ENCODE assay signal across 11 mouse cellular contexts in genomic region chr15:69246190-69246966, GRCm38 (mm10).
A peak's percentile ranks its signal among the peaks of the same experiment; 100 is the strongest.
DNase-seq lines count a peak whose midpoint lies in the region; ATAC-seq lines count a peak whose summit lies in the region.
"Had no signal": no experiment of that assay in that cellular context is flagged by ENCODE, and none has a peak within 500 bp of the region (broad histone marks: within the 10 kb centered on the region; RNA-seq: fewer than 3 reads in every experiment).

No protein-coding gene starts in this region.

- no peak overlapping the region for H3K4me3 ChIP-seq in midbrain, embryonic 16.5 days (ENCODE audit: low read depth, low read length)
- H3K4me3 ChIP-seq in midbrain, embryonic 13.5 days (replicated peaks): no peak overlapping the region
- no peak overlapping the region for H3K4me3 ChIP-seq in liver, embryonic 11.5 days (ENCODE audit: low read depth, low read length)
- H3K4me3 ChIP-seq: erythroblast, embryonic 14.5 days; heart, embryonic 12.5 days; midbrain, embryonic 12.5 days had no signal

- peak; percentile 92 for ATAC-seq in midbrain, embryonic 16.5 days
- ATAC-seq in midbrain, embryonic 13.5 days: no peak; the same call in 1 of the 2 replicates
- ATAC-seq in liver, embryonic 11.5 days (replicated peaks; ENCODE audit: low FRiP score): no peak

- H3K4me2 ChIP-seq in midbrain, embryonic 16.5 days (ENCODE audit: low read length): no peak overlapping the region
- H3K4me2 ChIP-seq in midbrain, embryonic 13.5 days (replicated peaks): no peak overlapping the region
- no peak overlapping the region for H3K4me2 ChIP-seq in liver, embryonic 11.5 days
- H3K4me2 ChIP-seq: heart, embryonic 12.5 days; midbrain, embryonic 12.5 days had no signal

- no peaks in the 10 kb centered on the region for H3K27me3 ChIP-seq in midbrain, embryonic 16.5 days (ENCODE audit: control insufficient read depth, insufficient read depth, low read depth, low read length)
- H3K27me3 ChIP-seq in midbrain, embryonic 13.5 days: no peaks in the 10 kb centered on the region
- no peaks in the 10 kb centered on the region for H3K27me3 ChIP-seq in liver, embryonic 11.5 days (replicated peaks; ENCODE audit: control insufficient read depth, insufficient read depth, low read length)
- H3K27me3 ChIP-seq: heart, embryonic 12.5 days; midbrain, embryonic 12.5 days had no signal

- no peak overlapping the region for H3K9ac ChIP-seq in midbrain, embryonic 16.5 days (ENCODE audit: low read depth, low read length)
- H3K9ac ChIP-seq in midbrain, embryonic 13.5 days (replicated peaks): no peak overlapping the region
- no peak overlapping the region for H3K9ac ChIP-seq in liver, embryonic 11.5 days (ENCODE audit: low read depth, low read length)
- H3K9ac ChIP-seq: heart, embryonic 12.5 days; midbrain, embryonic 12.5 days had no signal

- H3K27ac ChIP-seq in midbrain, embryonic 16.5 days (ENCODE audit: low read length): peak overlapping the region; percentile 63
- no peak overlapping the region for H3K27ac ChIP-seq in midbrain, embryonic 13.5 days
- no peak overlapping the region for H3K27ac ChIP-seq in liver, embryonic 11.5 days (ENCODE audit: low read depth, low read length)
- H3K27ac ChIP-seq: midbrain, embryonic 12.5 days had no signal

- 30% methylated on average over 3 of the region's 3 CpGs for WGBS in midbrain, embryonic 16.5 days
- WGBS in midbrain, embryonic 13.5 days: 46% methylated on average over 3 of the region's 3 CpGs
- whole genome bisulfite sequencing in liver, embryonic 11.5 days: 68% methylated on average over 3 of the region's 3 CpGs

- peaks cover 15% of the 10 kb centered on the region for H3K4me1 ChIP-seq in midbrain, embryonic 16.5 days (ENCODE audit: control insufficient read depth, insufficient read depth, low read length)
- H3K4me1 ChIP-seq in midbrain, embryonic 13.5 days (replicated peaks): no peaks in the 10 kb centered on the region
- no peaks in the 10 kb centered on the region for H3K4me1 ChIP-seq in liver, embryonic 11.5 days (replicated peaks; ENCODE audit: control insufficient read depth, insufficient read depth, low read length)
- H3K4me1 ChIP-seq: heart, embryonic 12.5 days; midbrain, embryonic 12.5 days had no signal

- no peaks in the 10 kb centered on the region for H3K36me3 ChIP-seq in midbrain, embryonic 16.5 days (ENCODE audit: control insufficient read depth, insufficient read depth, low read length)
- no peaks in the 10 kb centered on the region for H3K36me3 ChIP-seq in midbrain, embryonic 13.5 days
- no peaks in the 10 kb centered on the region for H3K36me3 ChIP-seq in liver, embryonic 11.5 days (ENCODE audit: control insufficient read depth, insufficient read depth, low read length)
- H3K36me3 ChIP-seq: heart, embryonic 12.5 days; midbrain, embryonic 12.5 days had no signal

- DNase-seq in cerebellum, postnatal 10 days: peak; percentile 88 to 94
- DNase-seq in cerebellum, adult 11-12 months: no peak
- peak; percentile 23 to 34 for DNase-seq in layer of hippocampus, postnatal 36 days
- peak; percentile 28 for DNase-seq in right cerebral cortex, postnatal 25 days
- no peak for DNase-seq in gastrocnemius, postnatal 4 days (ENCODE audit: low spot score in 2 of 2)
- DNase-seq in liver, embryonic 11.5 days (ENCODE audit: low spot score): no peak

- H3K9me3 ChIP-seq in midbrain, embryonic 16.5 days (replicated peaks; ENCODE audit: control insufficient read depth, low read length, poor library complexity, severe bottlenecking): no peaks in the 10 kb centered on the region
- H3K9me3 ChIP-seq in midbrain, embryonic 13.5 days: no peaks in the 10 kb centered on the region
- H3K9me3 ChIP-seq in liver, embryonic 11.5 days (ENCODE audit: control insufficient read depth, low read length): no peaks in the 10 kb centered on the region
- H3K9me3 ChIP-seq: heart, embryonic 12.5 days; midbrain, embryonic 12.5 days had no signal

Comparison
In these comparisons a context has a peak if more than half of its experiments do, and no peak if none do; other contexts are left out.
1. DNase-seq: peak in cerebellum, postnatal 10 days (2 of 2), layer of hippocampus, postnatal 36 days (2 of 2) and right cerebral cortex, postnatal 25 days (single experiment); none in cerebellum, adult 11-12 months (single experiment), gastrocnemius, postnatal 4 days (0 of 2) and liver, embryonic 11.5 days (single experiment).